Mouse (Mus musculus): ENCODE measurements around the gene Ephb4.

Gene Ephb4

GRCm38 (mm10) chr5:137358382-137358781, 8.5 kb downstream of the Ephb4 start:
- no peak for DNase-seq (ENCODE audit: low read depth, low spot score)

- DNase-seq (ENCODE audit: low read depth, low spot score): no peak
Measured at GRCm38 (mm10) chr5:137369665-137370064, 19.8 kb downstream of the Ephb4 start.

- no peak for DNase-seq (ENCODE audit: low read depth, low spot score)
Measured at GRCm38 (mm10) chr5:137373371-137373950, 23.6 kb downstream of the Ephb4 start.

GRCm38 (mm10) chr5:137374521-137375080, 24.7 kb downstream of the Ephb4 start:
- no peak for DNase-seq (ENCODE audit: low read depth, low spot score)

GRCm38 (mm10) chr5:137375627-137376026, 25.7 kb downstream of the Ephb4 start:
- DNase-seq (ENCODE audit: low read depth, low spot score): no peak

- peak; percentile 47 for DNase-seq (ENCODE audit: low read depth, low spot score)
Measured at GRCm38 (mm10) chr5:137376198-137376597, 26.3 kb downstream of the Ephb4 start.

- DNase-seq (ENCODE audit: low read depth, low spot score): peak; percentile 53
Measured at GRCm38 (mm10) chr5:137376722-137377121, 26.8 kb downstream of the Ephb4 start.

GRCm38 (mm10) chr5:137377176-137377575, 27.3 kb downstream of the Ephb4 start:
- no peak for DNase-seq (ENCODE audit: low read depth, low spot score)

- DNase-seq (ENCODE audit: low read depth, low spot score): peak; percentile 30
Measured at GRCm38 (mm10) chr5:137377603-137378002, 27.7 kb downstream of the Ephb4 start.

GRCm38 (mm10) chr5:137381152-137381551, 31.2 kb downstream of the Ephb4 start:
- DNase-seq (ENCODE audit: low read depth, low spot score): peak; percentile 80

GRCm38 (mm10) chr5:137383441-137383840, 33.5 kb downstream of the Ephb4 start:
- DNase-seq (ENCODE audit: low read depth, low spot score): no peak

GRCm38 (mm10) chr5:137386712-137387111, 36.8 kb downstream of the Ephb4 start:
- no peak for DNase-seq (ENCODE audit: low read depth, low spot score)

GRCm38 (mm10) chr5:137391641-137392040, 41.7 kb downstream of the Ephb4 start:
- DNase-seq (ENCODE audit: low read depth, low spot score): no peak

- no peak for DNase-seq (ENCODE audit: low read depth, low spot score)
Measured at GRCm38 (mm10) chr5:137394456-137394855, 44.5 kb downstream of the Ephb4 start.

GRCm38 (mm10) chr5:137404081-137404480, 54.2 kb downstream of the Ephb4 start:
- no peak for DNase-seq (ENCODE audit: low read depth, low spot score)

GRCm38 (mm10) chr5:137409451-137409850, 59.5 kb downstream of the Ephb4 start:
- no peak for DNase-seq (ENCODE audit: low read depth, low spot score)

- no peak for DNase-seq (ENCODE audit: low read depth, low spot score)
Measured at GRCm38 (mm10) chr5:137410066-137410465, 60.2 kb downstream of the Ephb4 start.

- no peak for DNase-seq (ENCODE audit: low read depth, low spot score)
Measured at GRCm38 (mm10) chr5:137410549-137410948, 60.6 kb downstream of the Ephb4 start.

GRCm38 (mm10) chr5:137411235-137411634, 61.3 kb downstream of the Ephb4 start:
- DNase-seq (ENCODE audit: low read depth, low spot score): no peak

GRCm38 (mm10) chr5:137414253-137414652, 64.3 kb downstream of the Ephb4 start:
- DNase-seq (ENCODE audit: low read depth, low spot score): no peak

GRCm38 (mm10) chr5:137419105-137419504, 69.2 kb downstream of the Ephb4 start:
- DNase-seq (ENCODE audit: low read depth, low spot score): no peak

GRCm38 (mm10) chr5:137419841-137420240, 69.9 kb downstream of the Ephb4 start:
- DNase-seq (ENCODE audit: low read depth, low spot score): no peak

- DNase-seq (ENCODE audit: low read depth, low spot score): no peak
Measured at GRCm38 (mm10) chr5:137425648-137426047, 75.7 kb downstream of the Ephb4 start.

All from mesoderm, embryonic 11.5 days (tissue).